Mouse (Mus musculus) layer of hippocampus, adult 2 months (tissue): ENCODE data around the gene Cenpp. TPM values are rescaled to one million over a fixed set of nuclear protein-coding genes. Genes with fewer than 3 reads are reported as not detected.

Source experiments
- DNase-seq, 2 experiments: peaks; one replicate each; pipeline ENCODE4 v3.0.0; 2022; ENCODE audit warnings: low spot score in 2 of 2
- H3K27ac ChIP-seq: fragments of 200-600 bp; 2 replicates; pipeline ENCODE4 v1.8.1; 2022
- H3K4me3 ChIP-seq: fragments of 200-600 bp; 2 replicates; pipeline ENCODE4 v1.8.1; 2022; ENCODE audit warnings: mild to moderate bottlenecking
- CTCF ChIP-seq: fragments of 200-600 bp; conservative IDR thresholded peaks from 2 replicates; pipeline ENCODE4 v1.8.1; 2022; ENCODE audit warnings: antibody characterized with exemption, mild to moderate bottlenecking, moderate library complexity
- total RNA-seq, 2 experiments: library from RNA; stranded (reverse); gene quantifications; 2 replicates each; pipeline ENCODE4 v1.2.3; 2021

Cenpp gene
- total RNA-seq, 2 experiments from 2014 or later: 1.7 TPM

- H3K27ac ChIP-seq: no peak overlapping the region
- H3K4me3 ChIP-seq: no peak overlapping the region
- no peak for DNase-seq
- no peak for TF ChIP-seq CTCF
Observed at GRCm38 (mm10) chr13:49583859-49584258, 68.7 kb downstream of the Cenpp start.

GRCm38 (mm10) chr13:49581541-49582530, 70.7 kb downstream of the Cenpp start, which contains the start of gene Omd:
Omd (plus strand) TSS chr13:49582462.
- no peak for DNase-seq
- peak within 1 kb of the TSS; percentile 51; the same call in 1 of the 2 replicates for H3K27ac ChIP-seq
- no peak for TF ChIP-seq CTCF
- H3K4me3 ChIP-seq: no peak within 1 kb of the TSS

- Histone ChIP-seq H3K4me3 (no peak overlapping the region), H3K27ac (no peak overlapping the region)
- no peak for DNase-seq
- no peak for TF ChIP-seq CTCF
Observed at GRCm38 (mm10) chr13:49571418-49571817, 81.2 kb downstream of the Cenpp start.

- no peak overlapping the region for H3K27ac ChIP-seq
- TF ChIP-seq CTCF: no peak
- no peak overlapping the region for H3K4me3 ChIP-seq
- DNase-seq: no peak
Observed at GRCm38 (mm10) chr13:49570371-49570770, 82.2 kb downstream of the Cenpp start.

GRCm38 (mm10) chr13:49564347-49564746, 88.2 kb downstream of the Cenpp start:
- DNase-seq: no peak
- no peak overlapping the region for H3K4me3 ChIP-seq
- no peak overlapping the region for H3K27ac ChIP-seq
- no peak for TF ChIP-seq CTCF

- DNase-seq: no peak
- TF ChIP-seq CTCF: no peak
- Histone ChIP-seq H3K4me3 (no peak overlapping the region), H3K27ac (no peak overlapping the region)
Observed at GRCm38 (mm10) chr13:49560886-49561285, 91.7 kb downstream of the Cenpp start.

- DNase-seq: no peak
- TF ChIP-seq CTCF: peak; percentile 69
- H3K4me3 ChIP-seq: no peak overlapping the region
Observed at GRCm38 (mm10) chr13:49559185-49559584, 93.4 kb downstream of the Cenpp start.

GRCm38 (mm10) chr13:49556924-49557323, 95.7 kb downstream of the Cenpp start:
- no peak for DNase-seq
- Histone ChIP-seq H3K27ac (no peak overlapping the region), H3K4me3 (no peak overlapping the region)
- no peak for TF ChIP-seq CTCF

More at GRCm38 (mm10) chr13:49559185-49559584, 93.4 kb downstream of the Cenpp start:
- H3K27ac ChIP-seq: no peak overlapping the region

GRCm38 (mm10) chr13:49556203-49556602, 96.4 kb downstream of the Cenpp start:
- Histone ChIP-seq H3K4me3 (no peak overlapping the region), H3K27ac (no peak overlapping the region)
- no peak for DNase-seq
- no peak for TF ChIP-seq CTCF

- no peak for TF ChIP-seq CTCF
- Histone ChIP-seq H3K4me3 (no peak overlapping the region), H3K27ac (no peak overlapping the region)
- DNase-seq: no peak
Observed at GRCm38 (mm10) chr13:49554519-49554918, 98.1 kb downstream of the Cenpp start.

- Histone ChIP-seq H3K27ac (no peak overlapping the region), H3K4me3 (no peak overlapping the region)
- DNase-seq: no peak
- TF ChIP-seq CTCF: no peak
Observed at GRCm38 (mm10) chr13:49549616-49550015, 103.0 kb downstream of the Cenpp start.

GRCm38 (mm10) chr13:49547563-49548150, 104.9 kb downstream of the Cenpp start:
- TF ChIP-seq CTCF: no peak
- no peak for DNase-seq
- H3K4me3 ChIP-seq: no peak overlapping the region
- no peak overlapping the region for H3K27ac ChIP-seq

- Histone ChIP-seq H3K4me3 (no peak overlapping the region), H3K27ac (no peak overlapping the region)
- no peak for TF ChIP-seq CTCF
- no peak for DNase-seq
Observed at GRCm38 (mm10) chr13:49546517-49546916, 106.1 kb downstream of the Cenpp start.

- TF ChIP-seq CTCF: no peak
- no peak for DNase-seq
- Histone ChIP-seq H3K4me3 (no peak overlapping the region), H3K27ac (peak overlapping the region; percentile 43; the same call in 1 of the 2 replicates)
Observed at GRCm38 (mm10) chr13:49545646-49546045, 106.9 kb downstream of the Cenpp start.
